Mouse (Mus musculus): ENCODE data around the gene Zfp202.
"Not testable (repeated sequence)": the region's sequence is repeated elsewhere in the genome, so short reads cannot be mapped to it uniquely, and the experiment has no call there.

The Zfp202 gene

DNA sequence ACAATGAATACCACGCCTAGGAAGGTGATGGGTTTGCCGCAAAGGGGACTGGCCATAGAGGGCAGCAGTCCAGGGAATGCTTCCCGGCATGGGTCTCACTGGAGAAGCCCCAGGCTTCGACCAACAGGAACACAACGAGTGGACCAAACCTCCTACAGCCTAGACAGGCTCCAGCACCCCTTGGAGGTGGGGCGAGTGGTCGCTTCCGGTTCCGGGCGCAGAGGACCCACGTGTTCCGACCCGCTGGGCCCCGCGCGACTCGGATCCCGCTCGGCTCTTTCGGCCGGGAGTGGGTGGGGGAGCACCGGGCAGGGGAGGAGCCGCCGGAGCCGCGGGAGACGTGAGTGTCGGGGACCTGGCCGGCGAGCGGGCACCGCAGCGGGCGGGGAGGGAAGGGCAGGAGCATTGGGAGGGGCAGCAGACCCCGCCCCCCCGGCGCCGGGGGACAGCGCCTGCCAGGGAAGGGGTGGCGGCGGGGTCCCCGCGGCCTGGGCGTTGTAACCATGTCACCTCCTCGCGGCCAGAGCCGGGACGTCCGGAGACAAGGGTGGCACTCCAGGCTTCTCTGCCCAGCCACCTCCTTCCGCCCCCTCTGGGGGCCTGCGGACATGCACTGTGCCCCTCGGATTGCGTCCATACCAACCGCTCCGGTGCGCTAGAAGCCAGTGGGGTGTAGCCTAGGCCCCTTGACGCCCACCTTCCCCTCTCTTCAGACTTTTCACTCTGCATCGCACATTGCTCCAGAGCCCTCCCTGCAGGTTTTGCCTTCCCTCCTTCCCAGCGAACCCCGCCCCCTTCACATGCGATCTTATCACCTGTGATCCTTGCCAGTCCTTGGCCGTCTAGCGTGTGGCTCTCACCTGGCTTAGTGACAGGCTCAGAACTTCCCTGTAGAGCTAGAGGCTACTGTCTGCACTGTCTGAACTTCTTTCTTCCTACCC lies at the start of gene Zfp202:
Gene Zfp202, plus strand, starts transcription at position 219 of the 941 bp plus-strand sequence.
- peak; percentile 85 for DNase-seq

DNA sequence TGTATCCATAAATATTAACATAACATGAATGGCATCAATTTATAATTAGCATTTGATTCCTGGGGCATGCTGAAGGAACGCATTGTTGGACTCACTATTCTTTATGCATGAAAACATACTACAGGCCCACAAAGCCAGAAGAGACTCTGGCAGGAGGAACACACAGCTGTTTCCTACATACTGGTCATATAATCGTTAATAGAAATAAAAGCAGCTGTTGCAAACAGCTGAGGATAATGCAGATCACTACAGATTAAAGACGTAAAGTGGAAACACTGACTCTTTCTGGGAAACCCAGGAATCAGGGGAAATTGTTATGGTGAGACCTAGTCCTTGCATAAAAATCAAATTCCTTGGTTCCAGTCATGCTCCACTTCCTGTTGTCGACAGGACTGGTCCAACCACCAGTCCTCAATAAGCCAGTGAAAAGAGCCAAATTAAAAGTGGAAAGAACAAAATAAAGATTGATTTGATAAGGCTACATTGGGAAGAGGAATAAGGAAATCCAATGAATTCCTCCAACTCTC lies 36.9 kb upstream of the Zfp202 start:
- DNase-seq: no peak

DNA sequence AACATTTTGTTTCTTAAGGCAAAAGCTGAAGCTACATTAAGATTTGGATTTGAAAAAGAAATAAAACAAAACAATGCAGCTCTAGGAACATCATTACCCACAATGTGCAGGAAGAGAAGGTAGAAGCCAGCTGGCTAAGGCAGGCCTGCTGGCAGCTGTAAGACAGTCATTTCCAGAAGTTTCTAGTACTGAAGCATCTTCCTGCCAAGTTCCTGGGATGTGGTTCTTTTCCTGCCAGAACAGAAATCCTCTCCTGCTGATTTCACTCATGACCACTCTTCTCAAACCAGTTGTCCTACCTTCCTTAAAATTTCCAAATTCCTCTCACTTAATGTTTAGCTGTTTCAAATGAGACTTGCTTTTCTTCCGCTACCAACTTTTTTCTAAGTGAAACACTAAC lies 25.7 kb upstream of the Zfp202 start:
- no peak for DNase-seq

DNA sequence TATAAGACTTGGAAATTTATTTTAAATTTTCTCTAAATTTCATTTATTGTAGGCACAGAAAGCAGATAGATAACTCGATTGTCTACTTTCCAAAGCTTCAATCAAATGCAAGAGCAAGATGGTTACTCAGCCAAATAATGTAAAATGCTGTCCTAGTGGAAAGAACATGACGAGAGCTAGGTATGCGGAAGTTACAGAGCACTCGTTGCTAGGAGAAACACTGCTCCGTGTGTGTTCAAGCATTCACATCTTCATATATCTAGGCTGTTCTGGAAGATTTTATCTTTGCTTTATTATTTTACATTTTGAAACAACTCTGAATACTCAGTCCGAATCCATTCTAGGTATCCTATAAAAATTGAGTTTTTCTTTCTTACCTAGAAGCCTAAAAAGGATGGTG lies 15.1 kb upstream of the Zfp202 start:
- no peak for DNase-seq

DNA sequence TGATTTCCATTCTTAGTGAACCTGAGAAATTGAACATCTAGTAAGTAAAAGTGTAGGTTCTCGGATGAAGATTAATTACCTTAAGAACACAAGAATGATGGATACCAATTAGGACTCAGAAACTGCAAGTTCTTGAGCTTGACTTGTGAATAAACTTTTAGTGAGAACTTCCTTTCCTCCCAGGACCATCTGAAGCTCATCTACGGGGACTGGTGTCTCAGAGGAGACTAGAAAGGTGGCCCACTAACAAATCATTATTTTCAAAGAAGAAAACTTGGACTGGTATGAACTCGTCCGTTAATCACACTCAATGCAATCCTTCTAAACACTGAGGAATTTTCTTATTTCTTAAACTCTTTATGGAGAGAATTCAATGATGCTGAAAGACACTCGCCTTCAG lies 11.5 kb upstream of the Zfp202 start, which contains the start of gene Olfr986:
Gene Olfr986, plus strand, starts transcription at position 301 of the 400 bp plus-strand sequence.
- no peak for DNase-seq

DNA sequence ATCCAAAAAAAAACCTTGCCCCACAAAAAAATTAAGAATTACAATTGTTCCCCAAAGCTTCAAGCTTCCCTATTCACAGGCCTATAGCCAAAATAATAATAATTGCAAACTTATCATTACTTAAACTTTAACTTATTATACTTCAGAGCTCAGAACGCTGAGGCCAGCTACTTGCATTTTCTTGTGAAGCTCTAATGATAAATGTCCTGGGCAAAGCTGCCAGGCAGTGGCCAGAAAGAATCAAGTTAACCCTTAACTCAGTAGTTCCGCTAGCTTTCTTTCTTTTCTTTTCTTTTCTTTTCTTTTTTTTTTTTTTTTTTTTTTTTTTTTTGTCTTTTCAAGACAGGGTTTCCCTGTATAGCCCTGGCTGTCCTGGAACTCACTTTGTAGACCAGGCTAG lies 7.0 kb upstream of the Zfp202 start:
- DNase-seq: not testable (repeated sequence)

DNA sequence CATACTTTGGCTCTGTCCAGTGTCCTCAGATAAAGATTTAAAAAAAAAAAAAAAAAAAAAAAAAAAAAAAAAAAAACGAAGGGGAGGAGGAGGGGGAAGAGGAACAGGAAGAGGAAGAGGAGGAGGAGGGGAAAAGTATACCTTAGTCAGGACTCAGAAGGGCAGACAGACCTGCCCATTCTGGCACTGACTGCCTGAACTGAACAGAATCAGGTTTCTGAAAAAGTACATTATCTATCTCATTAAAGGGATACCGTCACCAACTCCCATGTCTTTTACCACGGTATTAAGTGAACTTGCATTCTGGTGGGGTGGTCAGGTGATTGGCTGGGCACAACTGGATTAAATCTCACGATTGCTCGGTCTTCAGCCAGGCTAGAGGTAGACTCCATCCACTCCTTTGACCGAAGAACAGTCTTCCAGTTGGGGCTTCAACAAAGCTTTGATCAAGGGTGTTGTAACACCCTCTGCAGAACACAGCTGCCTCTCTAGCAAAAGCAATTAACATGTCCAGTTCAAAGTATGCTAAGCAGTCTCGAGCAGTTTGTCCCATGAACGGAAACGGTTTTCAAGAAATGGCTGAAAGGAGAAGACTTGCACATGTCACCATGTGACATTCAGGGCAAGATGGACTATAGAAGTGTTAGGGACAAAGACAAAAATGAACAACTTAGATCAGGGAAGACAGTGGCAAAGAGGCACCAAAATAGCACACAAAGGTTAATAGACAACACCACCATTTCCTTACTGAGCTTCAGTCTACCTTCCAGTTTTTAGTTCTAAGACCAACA lies 835 bp upstream of the Zfp202 start:
- no peak for DNase-seq

DNA sequence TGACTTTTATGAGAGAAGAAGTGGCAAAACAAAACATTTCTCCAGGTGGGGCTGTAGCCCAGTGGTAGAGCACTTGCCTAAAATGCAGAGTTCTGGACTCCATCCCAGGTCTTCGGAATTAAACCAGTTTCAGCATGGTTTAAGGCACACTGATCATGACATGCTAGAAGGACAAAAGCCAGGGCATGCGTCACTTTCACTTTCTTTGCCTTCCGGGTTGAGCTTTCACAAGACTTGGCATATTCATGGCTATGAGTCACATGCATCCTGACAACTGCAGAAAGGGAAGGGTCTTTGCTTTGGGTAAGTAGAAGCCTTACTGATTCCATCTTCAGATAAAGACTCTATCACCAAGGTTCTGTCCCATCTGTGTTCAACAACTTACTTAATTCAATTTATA lies 3.9 kb downstream of the Zfp202 start:
- DNase-seq: no peak

DNA sequence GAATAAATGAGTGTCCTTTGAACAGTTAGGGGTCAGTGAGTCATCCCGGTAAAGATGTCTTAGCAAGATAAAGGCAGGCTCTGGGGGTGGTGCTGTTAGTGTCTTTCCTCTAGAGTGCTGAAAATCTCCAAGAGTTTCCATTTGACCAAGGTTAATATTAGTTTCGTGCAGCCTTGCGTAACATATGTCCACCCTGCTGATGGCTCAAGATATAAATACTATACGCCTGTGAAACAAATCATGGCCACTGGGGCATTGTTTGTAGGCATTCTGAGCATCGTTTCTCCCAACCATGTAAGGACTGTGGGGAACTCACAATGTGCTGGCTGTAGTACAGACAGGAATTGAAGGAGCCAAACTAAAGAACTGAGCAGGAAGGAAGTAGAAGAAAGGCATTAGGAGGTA lies 14.4 kb downstream of the Zfp202 start:
- no peak for DNase-seq

DNA sequence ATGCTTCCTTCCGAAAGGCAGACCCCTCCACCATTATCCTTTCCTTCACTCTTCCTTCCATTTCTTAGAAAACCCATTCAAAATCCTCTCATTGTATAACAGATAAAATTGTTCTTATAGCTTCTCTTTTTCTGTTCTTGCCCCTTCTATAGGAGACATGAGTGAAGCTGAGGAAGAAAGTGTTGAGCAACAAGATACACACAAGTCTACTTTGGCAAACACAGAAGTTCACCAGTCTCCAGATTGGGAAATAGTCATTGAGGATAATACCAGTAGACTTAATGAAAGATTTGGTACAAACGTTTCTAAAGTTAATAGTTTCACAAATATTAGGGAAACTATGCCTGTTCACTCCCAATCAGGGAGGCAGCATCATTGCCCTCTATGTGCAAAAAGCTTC lies 18.6 kb downstream of the Zfp202 start:
- no peak for DNase-seq

DNA sequence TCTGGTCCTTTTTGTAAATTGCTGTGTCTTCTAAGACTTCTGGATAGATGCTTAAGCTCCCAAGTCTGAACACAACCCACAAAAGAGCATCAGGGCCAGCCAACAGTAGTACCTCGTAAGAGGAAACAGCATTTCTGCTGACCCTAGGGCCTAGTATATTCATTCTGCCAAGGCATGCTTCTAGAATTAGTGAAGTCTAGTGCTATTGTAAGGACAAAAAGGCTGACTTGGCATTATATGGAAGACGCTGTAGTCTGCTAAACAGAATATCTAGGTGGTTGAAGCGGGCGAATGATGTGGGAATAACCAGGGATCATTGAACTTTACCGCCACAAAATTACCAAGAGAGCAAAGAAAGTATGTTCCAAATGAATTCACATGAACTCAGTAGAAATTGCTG lies 21.9 kb downstream of the Zfp202 start:
- no peak for DNase-seq

DNA sequence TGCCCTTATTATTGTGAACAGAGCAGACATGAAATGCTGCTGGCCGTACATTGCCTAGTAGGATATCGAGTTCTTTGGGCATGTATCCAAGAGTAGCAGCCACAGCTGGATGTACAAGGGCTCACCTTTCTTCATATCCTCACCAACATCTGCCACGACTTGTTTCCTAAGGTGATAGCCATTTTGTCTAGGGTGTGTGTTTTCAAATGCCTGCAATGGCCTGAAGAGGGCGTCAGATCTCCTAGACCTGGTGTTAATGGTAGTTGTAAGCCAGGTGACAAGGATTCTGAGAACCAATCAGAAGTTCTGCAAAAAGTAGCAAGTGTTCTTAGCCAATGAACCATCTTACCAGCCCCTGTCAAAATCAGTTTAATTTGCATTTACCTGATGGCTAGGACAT lies 24.5 kb downstream of the Zfp202 start:
- DNase-seq: no peak

DNA sequence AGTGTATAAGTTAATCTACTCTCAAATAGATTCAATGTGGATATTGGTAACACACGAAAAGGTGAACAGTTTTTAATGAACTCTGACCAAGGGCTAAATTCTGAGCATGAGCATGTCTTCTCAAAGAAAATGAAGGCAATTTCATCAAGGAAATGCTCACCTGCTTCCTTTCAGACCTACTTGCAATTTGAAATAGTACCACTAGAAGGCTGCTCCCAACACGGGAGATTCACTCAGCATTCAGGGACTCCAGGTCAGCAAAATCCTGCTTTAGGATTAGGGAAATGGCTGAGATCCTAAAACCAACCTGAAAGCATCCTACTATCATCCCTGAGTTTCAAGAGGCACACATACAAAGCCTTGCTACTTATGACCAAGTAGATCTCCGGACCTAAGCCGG lies 32.2 kb downstream of the Zfp202 start:
- no peak for DNase-seq

DNA sequence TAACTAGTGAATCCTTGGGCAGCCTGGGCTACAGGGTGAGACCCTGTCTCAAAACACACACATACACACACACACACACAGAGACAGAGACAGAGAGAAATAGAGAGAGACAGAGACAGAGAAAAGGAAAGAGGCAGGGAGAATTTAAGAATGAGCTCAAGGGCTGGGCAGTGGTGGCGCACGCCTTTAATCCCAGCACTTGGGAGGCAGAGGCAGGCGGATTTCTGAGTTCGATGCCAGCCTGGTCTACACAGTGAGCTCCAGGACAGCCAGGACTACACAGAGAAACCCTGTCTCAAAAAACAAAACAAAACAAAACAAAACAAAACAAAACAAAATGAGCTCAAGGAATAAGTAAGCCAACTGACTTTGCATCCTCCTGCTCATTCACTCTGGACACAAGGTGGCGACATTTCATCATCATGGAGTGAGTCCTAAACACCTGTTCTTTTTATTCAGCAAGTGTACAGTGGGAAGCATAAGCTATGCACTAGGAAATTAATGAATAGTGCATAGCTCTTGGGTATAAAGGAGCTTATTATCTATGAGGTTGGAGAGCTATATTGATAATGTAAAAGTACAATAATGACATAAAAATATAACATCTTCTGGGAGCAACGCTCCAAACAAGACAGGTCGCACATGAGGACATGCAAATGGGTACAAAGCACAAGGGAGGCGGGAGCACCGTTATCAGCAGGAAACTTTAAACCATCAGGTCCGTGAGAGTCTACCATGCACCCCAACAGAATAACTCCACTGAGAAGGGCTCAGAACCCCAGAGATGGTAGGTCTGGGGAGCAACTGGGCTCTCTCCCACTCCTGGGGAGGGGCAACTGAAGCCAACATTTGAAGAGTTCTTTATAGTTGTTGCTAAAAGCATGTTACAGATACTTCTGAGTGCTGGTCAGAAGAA lies 36.0 kb downstream of the Zfp202 start:
- DNase-seq: peak; percentile 51

DNA sequence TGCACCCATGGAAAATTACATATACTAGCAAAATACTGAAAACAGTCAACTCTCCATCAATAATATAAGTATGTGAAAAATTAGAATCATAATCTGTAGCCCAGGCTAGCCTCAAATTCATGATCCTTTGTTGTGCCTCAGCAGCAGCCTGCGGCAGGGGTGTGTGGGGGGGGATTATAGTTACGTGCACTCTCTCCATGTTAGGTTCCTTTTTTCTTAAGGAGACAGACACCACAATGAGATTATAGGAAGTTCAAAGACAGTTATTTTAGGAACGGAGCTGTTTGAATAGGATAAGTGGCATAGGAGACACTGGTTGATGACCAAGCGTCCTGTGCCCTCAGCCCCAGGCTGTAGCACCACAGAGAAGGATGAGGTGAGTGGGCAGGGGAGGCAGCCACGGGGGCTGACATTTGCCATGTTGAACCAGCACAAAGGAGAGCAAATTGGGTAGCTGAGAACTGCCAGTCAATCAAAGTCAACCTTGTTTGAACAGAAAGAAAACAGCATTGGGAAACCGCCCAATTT lies 36.8 kb downstream of the Zfp202 start:
- no peak for DNase-seq

DNA sequence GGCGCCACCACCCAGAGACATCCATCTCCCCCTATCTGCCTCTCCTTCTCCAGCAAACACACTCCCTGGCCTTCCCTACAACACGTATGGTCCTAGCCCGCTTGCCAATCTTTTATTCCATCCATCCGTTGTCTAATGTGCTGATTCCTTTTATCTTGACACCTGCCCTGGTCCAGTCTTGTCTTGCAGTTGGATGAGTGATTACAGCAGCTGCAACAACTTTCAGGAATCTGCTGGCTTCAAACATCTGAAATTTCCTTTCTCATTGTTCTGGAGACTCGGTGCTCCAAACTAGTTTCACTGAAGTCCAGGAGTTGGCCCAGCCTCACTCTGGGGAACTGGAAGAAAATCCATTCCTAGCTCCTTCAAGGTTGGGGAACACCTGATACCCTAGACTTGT lies 37.4 kb downstream of the Zfp202 start:
- DNase-seq: no peak

DNA sequence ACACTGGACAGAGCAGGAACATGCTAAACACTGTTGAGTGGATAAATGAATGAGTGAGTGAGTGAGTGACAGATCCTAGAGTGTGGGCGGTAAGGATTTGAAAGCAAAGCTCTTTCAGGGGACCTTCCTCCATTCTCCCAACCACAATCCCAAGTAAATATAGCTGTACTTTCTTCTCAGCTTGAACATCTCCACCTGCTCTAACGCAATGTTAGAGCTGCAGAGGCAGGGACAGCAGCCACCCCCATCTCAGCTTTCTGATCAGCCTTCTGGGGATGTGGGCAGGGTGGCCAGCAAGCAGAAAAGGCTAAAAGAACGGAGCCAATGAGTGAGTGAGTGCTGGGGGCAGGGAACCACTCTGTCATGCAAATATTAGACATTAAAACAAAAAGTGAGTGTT lies 38.9 kb downstream of the Zfp202 start:
- DNase-seq: no peak

DNA sequence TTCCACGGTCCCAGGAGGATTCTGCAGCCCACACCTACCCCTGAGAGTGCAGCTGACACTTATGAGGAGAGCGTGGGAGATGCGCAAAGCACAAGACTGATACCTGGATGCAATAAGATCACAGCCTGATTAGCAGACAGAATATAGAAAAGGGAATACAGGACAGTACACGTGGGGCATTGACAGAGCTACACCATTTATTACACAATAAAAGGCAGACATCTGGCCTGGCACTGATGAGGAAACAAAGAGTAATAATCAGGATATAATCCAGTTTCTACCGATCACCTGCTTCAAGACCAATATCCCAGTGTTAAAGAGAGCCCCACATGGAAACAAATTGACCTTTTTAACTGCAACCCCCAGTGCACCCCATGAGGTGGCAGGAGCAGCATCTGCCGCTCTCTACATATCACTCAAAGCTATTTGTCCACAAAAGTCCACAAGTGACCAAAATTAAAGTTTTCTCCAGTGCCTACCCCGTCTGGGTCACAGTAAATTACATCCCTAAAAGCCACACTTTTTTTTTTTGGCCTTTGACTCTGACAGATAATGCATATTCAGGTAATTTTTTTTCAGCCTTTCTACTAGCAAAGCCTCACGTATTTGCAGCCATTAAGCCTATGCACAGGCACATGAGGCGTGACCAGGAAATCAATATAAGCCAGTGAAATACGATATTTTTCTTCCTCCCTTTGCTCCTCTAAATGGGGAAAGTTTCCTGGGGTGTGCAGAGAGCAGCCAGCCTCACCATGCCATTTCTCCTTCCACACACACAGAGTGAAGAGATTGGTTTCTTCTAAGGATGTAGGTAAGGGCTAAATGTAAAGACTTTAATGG lies 42.3 kb downstream of the Zfp202 start:
- no peak for DNase-seq

DNA sequence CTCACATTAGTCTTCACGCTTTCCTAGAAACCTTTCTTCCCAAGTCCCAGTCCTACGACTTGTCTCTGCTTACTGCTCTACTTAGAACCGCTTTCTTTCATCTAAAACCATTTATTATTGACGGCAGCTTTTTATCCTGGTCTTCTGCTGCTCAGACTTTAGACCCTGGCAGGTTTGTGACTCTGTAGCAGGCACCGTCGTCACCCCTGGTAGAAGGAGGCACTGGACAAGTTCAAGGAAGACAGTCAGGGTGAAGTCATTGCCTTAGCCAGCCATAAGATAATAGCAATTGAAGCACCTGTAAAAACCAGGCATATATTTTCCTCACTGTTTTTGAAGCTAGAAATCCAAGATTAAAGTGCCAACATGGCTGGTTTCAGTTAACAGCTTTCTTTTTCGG lies 43.1 kb downstream of the Zfp202 start:
- no peak for DNase-seq

DNA sequence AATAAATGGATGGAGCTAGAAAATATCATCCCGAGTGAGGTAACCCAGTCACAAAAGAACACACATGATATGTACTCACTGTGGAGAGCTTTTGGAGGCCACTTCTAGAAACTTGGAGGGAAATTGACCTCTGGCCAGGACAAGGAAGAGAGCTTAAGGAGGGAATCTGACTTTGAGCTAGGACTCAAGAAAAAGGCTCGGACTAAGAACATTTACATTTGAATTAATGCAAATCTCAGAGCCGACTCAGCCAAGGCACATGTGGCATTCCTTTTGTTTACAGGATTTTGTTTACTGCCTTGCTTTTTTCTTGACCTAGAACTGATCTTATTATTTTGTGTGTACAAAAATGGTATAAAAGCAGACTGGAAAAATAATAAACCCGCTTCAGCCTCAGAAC lies 47.6 kb downstream of the Zfp202 start:
- no peak for DNase-seq

DNA sequence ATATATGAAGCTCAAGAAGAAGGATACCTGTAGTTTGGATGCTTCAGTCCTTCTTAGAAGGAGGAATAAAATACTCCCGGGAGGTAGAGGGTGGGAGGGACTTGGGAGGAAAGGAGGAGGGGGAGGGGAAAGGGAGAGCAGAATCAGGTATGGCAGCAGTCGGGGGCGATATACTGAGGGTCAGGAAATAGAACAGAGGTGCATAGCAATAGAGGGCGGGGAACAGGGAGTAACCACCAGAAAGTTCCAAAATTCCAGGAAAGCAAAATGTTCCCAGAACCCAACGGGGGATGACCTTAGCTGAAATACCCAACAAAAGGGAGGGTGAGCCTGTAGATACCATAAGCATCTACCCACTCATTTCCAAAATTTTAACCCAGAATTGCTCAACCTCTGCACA lies 48.2 kb downstream of the Zfp202 start:
- DNase-seq: no peak
